Mouse (Mus musculus) c-Kit-negative CD71-positive TER-119-positive erythroid progenitor cells, embryonic 14.5 days (primary cell): ENCODE measurements around the gene Hsf2bp.

Experiments used
- DNase-seq: peaks from one replicate; pipeline ENCODE4 v3.0.0-alpha.2; 2013; ENCODE audit warnings: low read depth, low spot score

The Hsf2bp gene

GRCm38 (mm10) chr17:31938539-31939260 is 97.4 kb downstream of the Hsf2bp start:
- no peak for DNase-seq

GRCm38 (mm10) chr17:31937141-31937554 is 99.0 kb downstream of the Hsf2bp start:
- no peak for DNase-seq

GRCm38 (mm10) chr17:31935841-31936240 is 100.3 kb downstream of the Hsf2bp start:
- no peak for DNase-seq

GRCm38 (mm10) chr17:31935091-31935830 is 100.9 kb downstream of the Hsf2bp start:
- no peak for DNase-seq

GRCm38 (mm10) chr17:31933956-31934355 is 102.2 kb downstream of the Hsf2bp start:
- DNase-seq = no peak

GRCm38 (mm10) chr17:31931499-31931898 is 104.7 kb downstream of the Hsf2bp start:
- DNase-seq = no peak

GRCm38 (mm10) chr17:31929844-31930715 is 106.1 kb downstream of the Hsf2bp start:
- DNase-seq = no peak

GRCm38 (mm10) chr17:31929032-31929431 is 107.1 kb downstream of the Hsf2bp start:
- DNase-seq = no peak

- DNase-seq = no peak
Measured at GRCm38 (mm10) chr17:31927895-31928626, 108.1 kb downstream of the Hsf2bp start.

- no peak for DNase-seq
Measured at GRCm38 (mm10) chr17:31924229-31924628, 111.9 kb downstream of the Hsf2bp start.

- no peak for DNase-seq
Measured at GRCm38 (mm10) chr17:31923310-31923970, 112.7 kb downstream of the Hsf2bp start.

- no peak for DNase-seq
Measured at GRCm38 (mm10) chr17:31920589-31921190, 115.5 kb downstream of the Hsf2bp start.

GRCm38 (mm10) chr17:31919599-31919998 is 116.5 kb downstream of the Hsf2bp start:
- no peak for DNase-seq

- no peak for DNase-seq
Measured at GRCm38 (mm10) chr17:31918374-31918773, 117.8 kb downstream of the Hsf2bp start.

- no peak for DNase-seq
Measured at GRCm38 (mm10) chr17:31916461-31916775, 119.7 kb downstream of the Hsf2bp start.

- DNase-seq = no peak
Measured at GRCm38 (mm10) chr17:31915756-31916460, 120.2 kb downstream of the Hsf2bp start.

- no peak for DNase-seq
Measured at GRCm38 (mm10) chr17:31914323-31914722, 121.8 kb downstream of the Hsf2bp start.

GRCm38 (mm10) chr17:31912881-31913662 is 123.1 kb downstream of the Hsf2bp start:
- DNase-seq = no peak

GRCm38 (mm10) chr17:31912387-31912786 is 123.8 kb downstream of the Hsf2bp start:
- DNase-seq = no peak
